Mouse (Mus musculus) cortical plate, adult 2 months (tissue): ENCODE data around the gene Ptpn11.

ENCODE experiments used
- CTCF ChIP-seq: fragments of 200-500 bp; IDR thresholded peaks from 2 replicates; pipeline ENCODE4 v1.5.1; 2011; ENCODE audit warnings: mild to moderate bottlenecking, control low read depth, low read length; ENCODE audit not compliant: insufficient read depth; ENCODE audit errors: extremely low read depth
- POLR2A ChIP-seq: fragments of 200-500 bp; IDR thresholded peaks from 2 replicates; pipeline ENCODE4 v1.6.1; 2011; ENCODE audit warnings: mild to moderate bottlenecking, low read length, control low read depth; ENCODE audit not compliant: insufficient read depth; ENCODE audit errors: extremely low read depth

- TF ChIP-seq POLR2A (no peak), CTCF (no peak)
Measured at GRCm38 (mm10) chr5:121210601-121210924, 19.4 kb upstream of the Ptpn11 start.
